Mouse (Mus musculus) spleen, adult 2 months (tissue): ENCODE measurements around the gene Atf7ip. TPM values are rescaled to one million over a fixed set of nuclear protein-coding genes. Genes with fewer than 3 reads are reported as not detected.

Experiments
- DNase-seq, 2 experiments: peaks; one replicate each; pipeline versions ENCODE4 v3.0.0 to v3.0.0-alpha.2; 2012 to 2021; ENCODE audit warnings: low spot score in 2 of 2, low read depth in 1 of 2
- H3K27ac ChIP-seq: fragments of 200-500 bp; 2 replicates; pipeline ENCODE4 v1.5.1; 2012; ENCODE audit warnings: low read length, inconsistent platforms; ENCODE audit not compliant: insufficient read depth
- H3K27me3 ChIP-seq: fragments of 200-500 bp; 2 replicates; pipeline ENCODE4 v1.6.1; 2012; ENCODE audit warnings: mild to moderate bottlenecking, moderate library complexity, low read length, inconsistent platforms; ENCODE audit not compliant: control insufficient read depth, insufficient read depth
- H3K36me3 ChIP-seq: fragments of 200-500 bp; 2 replicates; pipeline ENCODE4 v1.6.1; 2012; ENCODE audit warnings: mild to moderate bottlenecking, low read length, inconsistent platforms; ENCODE audit not compliant: control insufficient read depth, insufficient read depth
- H3K4me1 ChIP-seq: fragments of 200-500 bp; 2 replicates; pipeline ENCODE4 v1.6.1; 2011; ENCODE audit warnings: inconsistent platforms; ENCODE audit not compliant: control insufficient read depth, insufficient read depth, insufficient read length
- H3K4me3 ChIP-seq: fragments of 200-500 bp; 2 replicates; pipeline ENCODE4 v1.5.1; 2011; ENCODE audit warnings: mild to moderate bottlenecking, inconsistent platforms; ENCODE audit not compliant: insufficient read depth, insufficient read length; ENCODE audit errors: extremely low read depth
- CTCF ChIP-seq: fragments of 200-500 bp; IDR thresholded peaks from 2 replicates; pipeline ENCODE4 v1.5.1; 2011; ENCODE audit warnings: mild to moderate bottlenecking, inconsistent platforms; ENCODE audit not compliant: insufficient read depth, insufficient read length, insufficient replicate concordance; ENCODE audit errors: extremely low read depth
- POLR2A ChIP-seq: fragments of 200-500 bp; IDR thresholded peaks from 2 replicates; pipeline ENCODE4 v1.6.1; 2011; ENCODE audit warnings: low read depth, low read length, inconsistent platforms
- WGBS: fragments of 180-500 bp; shearing (Covaris S2); methylation state at CpG from one replicate; pipeline ENCODE4 v1.1.7; 2018; 5-methylcytosine and 5-hydroxymethylcytosine counted together
- polyA plus RNA-seq: library from polyadenylated mRNA; depleted of rRNA; stranded (reverse); fragments of >200 nt; gene quantifications from 2 replicates; pipeline ENCODE4 v1.2.3, GENCODE M21; 2012

Atf7ip gene
- polyA plus RNA-seq, 1 experiment = 32.5 TPM

DNA sequence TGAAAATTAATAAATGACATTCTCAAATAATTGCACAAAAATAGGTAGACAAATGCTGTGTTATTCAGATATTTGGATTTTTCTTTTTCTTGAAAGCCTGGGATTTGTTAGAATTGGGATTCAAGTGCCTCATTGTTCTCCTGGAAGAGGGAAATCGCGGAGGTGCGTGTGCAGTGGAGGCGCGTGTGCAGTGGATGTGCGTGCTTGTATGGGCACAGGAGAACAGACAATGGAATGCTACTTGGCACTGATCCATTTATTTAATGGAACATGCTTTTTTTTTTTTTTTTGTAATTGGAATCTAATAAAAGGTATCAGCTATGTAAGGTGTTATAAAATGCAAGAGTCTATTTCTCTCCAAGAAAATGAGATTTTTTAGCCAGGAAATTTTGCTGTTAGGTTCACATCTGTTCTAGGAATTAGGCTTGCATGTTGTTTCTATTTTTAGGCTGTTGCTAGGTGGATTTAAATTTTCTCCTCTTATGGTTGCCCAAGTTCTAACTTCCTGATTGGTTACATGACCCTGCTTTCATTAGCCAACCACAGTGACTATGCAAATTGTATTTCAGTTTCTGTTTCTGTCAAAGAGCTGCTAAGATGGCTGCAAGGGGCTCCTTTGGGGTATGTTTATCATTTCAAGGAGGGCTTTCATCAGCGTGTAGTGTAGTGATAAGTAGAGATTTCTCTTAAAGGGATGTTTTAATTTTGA is 44.8 kb downstream of the Atf7ip start:
- no peaks in the 10 kb centered on the region for H3K36me3 ChIP-seq
- H3K4me1 ChIP-seq = peaks cover 14% of the 10 kb centered on the region
- H3K27ac ChIP-seq = no peak overlapping the region
- DNase-seq = no peak
- H3K27me3 ChIP-seq = no peaks in the 10 kb centered on the region
- 83% methylated on average over 7 of the region's 7 CpGs for WGBS
- H3K4me3 ChIP-seq = no peak overlapping the region
- TF ChIP-seq POLR2A (no peak), CTCF (no peak)

DNA sequence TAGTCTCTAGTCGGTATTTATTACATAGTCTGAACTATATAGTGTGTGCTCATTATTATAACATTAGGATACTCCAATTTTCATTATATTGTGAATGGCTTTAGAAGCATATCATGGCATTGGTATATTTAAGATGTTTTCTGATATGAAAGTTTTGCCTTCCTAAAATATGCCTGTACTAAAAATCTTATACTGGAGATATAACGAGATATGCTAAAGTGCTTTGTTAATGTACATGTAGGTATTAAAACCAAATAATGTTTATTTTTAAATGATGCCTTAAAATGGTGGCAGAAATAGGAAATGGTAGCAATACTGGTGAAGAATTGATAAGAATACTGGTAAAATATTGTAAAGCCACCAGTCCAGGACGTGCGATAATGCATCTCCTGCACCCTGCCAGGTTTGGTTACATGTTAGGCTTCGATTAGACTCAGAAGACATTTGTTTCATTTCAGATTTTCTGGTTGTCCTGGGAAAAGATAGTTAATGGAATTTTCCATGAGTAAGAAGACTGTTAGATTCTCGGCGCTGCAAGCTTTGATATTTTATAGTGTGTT is 45.7 kb downstream of the Atf7ip start:
- Histone ChIP-seq H3K4me3 (no peak overlapping the region), H3K4me1 (peaks cover 14% of the 10 kb centered on the region), H3K36me3 (0 out of 2 replicates have a peak, but pooled peaks cover under 1% of the 10 kb centered on the region), H3K27me3 (no peaks in the 10 kb centered on the region), H3K27ac (no peak overlapping the region)
- WGBS = 78% methylated on average over 7 of the region's 7 CpGs
- DNase-seq = no peak
- TF ChIP-seq CTCF (no peak), POLR2A (no peak)

DNA sequence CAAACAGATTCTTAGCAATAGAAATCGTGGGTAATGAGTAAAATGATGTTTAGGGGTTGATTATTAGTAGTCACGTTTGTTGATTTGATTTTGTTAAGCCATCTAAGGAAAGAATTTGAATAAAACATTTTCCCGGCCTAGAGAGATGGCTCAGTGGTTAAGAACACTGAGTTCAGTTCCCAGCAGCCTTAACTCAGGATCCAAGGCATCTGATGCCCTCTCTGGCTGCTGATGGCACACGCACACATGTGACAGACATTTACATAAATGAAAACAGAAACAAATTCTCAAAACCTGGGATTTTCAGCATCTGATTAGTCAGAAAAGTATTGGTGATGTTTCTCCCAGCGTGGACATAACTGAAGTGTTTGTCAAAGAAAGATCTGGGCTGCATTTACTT is 47.2 kb downstream of the Atf7ip start:
- TF ChIP-seq CTCF = no peak
- no peak for TF ChIP-seq POLR2A
- no peak for DNase-seq
- 77% methylated on average over 5 of the region's 5 CpGs for WGBS
- Histone ChIP-seq H3K36me3 (peaks cover 5% of the 10 kb centered on the region; the same call in 1 of the 2 replicates), H3K27ac (peak overlapping the region; percentile 63; the same call in 1 of the 2 replicates), H3K27me3 (no peaks in the 10 kb centered on the region), H3K4me1 (peaks cover 14% of the 10 kb centered on the region), H3K4me3 (no peak overlapping the region)

DNA sequence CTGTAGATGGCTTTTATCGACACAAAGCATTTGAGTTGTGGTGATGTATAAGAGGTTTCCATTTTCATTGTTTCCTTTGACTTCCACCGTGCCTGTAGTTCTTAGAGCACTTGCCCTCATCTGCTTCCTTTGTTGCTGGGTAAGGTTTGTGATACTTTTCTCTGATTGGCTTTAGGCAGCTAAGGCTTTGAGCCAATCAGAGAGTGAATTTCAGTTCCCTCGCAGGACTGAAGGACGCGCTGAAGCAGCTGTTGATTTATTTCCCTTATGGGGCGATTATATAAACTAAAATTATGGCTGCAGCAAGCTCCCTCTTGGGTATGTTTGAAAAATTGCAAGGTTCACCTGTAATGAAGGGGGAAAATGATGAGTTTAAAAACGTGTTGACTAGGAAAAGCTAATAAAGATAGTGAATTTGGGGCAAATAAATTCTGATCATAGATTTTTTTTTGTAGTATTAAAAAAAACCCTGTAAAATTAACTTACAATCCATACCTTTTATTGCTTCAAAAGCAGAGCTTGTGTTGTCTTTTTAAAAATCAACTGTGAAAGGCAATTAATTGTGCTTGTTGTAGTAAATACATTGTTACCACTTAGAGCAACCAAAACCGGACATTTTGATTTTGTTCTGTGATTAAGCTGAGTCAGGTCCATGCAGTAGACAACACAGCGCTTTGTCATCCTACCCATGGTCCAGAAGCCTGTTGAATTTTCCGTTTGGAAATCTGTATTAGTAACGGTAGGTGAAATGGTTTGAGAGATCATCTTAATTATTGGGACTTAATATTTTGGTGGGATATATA is 48.0 kb downstream of the Atf7ip start:
- H3K36me3 ChIP-seq = peaks cover 6% of the 10 kb centered on the region; the same call in 1 of the 2 replicates
- no peak for TF ChIP-seq POLR2A
- TF ChIP-seq CTCF = no peak
- peak; percentile 50 to 87 for DNase-seq
- no peaks in the 10 kb centered on the region for H3K27me3 ChIP-seq
- H3K27ac ChIP-seq = no peak overlapping the region
- WGBS = 26% methylated on average over 11 of the region's 11 CpGs
- no peak overlapping the region for H3K4me3 ChIP-seq
- peaks cover 12% of the 10 kb centered on the region for H3K4me1 ChIP-seq

DNA sequence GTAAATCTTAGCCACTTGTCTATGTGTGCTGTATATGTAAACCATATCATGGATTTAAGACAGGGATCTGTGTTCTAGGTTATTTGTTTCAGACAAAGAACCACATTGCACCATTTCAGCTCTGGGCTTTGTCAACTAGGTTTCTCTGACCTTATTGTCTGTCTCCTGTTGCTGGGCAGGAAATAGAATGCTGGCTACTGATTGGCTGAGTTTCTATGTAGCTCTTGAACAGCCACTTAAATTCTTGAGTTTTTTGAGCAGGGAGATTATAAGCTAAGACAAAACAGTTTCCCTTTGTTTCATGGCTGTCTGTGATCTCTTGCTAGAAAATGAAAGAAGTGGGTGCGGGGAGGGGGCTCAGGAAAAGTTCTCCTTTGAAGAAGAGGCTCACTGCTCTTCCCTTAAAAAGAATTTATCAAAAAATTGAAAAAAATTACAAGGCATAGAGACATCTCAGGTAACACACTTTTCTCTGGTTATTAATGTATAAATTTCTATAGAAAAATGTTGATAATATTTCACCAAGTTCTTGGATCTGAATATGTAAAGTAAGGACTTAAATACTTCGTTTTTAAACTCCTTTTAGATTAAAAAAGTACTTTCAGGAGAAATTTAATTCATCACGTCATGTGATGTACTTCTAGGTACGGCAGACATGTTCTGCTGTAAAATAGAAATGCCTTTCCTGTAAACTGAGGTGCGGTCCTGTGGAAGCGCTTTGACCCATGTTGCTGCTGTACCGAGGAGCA is 49.0 kb downstream of the Atf7ip start:
- TF ChIP-seq POLR2A (no peak), CTCF (no peak)
- DNase-seq = peak; percentile 59 to 62
- Histone ChIP-seq H3K27ac (peak overlapping the region; percentile 71), H3K36me3 (peaks cover 7% of the 10 kb centered on the region), H3K27me3 (no peaks in the 10 kb centered on the region), H3K4me3 (no peak overlapping the region), H3K4me1 (peaks cover 12% of the 10 kb centered on the region; the same call in 1 of the 2 replicates)
- 85% methylated on average over 7 of the region's 7 CpGs for WGBS

DNA sequence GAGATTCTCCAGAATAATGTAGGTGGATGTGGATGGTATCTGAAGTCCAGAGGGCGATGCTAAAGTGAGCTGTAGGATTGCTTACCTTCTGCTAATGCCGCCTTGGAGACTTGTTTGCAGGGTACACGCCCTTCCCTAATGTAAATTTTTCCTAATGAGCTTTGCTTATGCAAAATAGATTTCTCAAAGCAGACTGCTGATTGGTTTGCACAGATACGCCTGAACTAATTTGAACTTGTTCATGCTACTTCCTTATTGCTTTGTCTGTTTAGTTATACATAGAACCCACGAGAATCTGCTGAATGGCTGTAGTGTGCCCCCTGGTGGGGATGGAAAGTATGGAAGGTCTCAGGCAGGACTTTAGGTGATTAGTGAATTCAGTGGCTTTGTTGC is 49.6 kb downstream of the Atf7ip start:
- H3K4me1 ChIP-seq = peaks cover 12% of the 10 kb centered on the region; the same call in 1 of the 2 replicates
- H3K36me3 ChIP-seq = peaks cover 12% of the 10 kb centered on the region
- H3K4me3 ChIP-seq = no peak overlapping the region
- peak overlapping the region; percentile 71 for H3K27ac ChIP-seq
- 48% methylated on average over 5 of the region's 5 CpGs for WGBS
- peak; percentile 65 to 68 for DNase-seq
- peak; percentile 43; the same call in 1 of the 2 replicates for TF ChIP-seq CTCF
- TF ChIP-seq POLR2A = no peak
- no peaks in the 10 kb centered on the region for H3K27me3 ChIP-seq
